Mouse (Mus musculus): ENCODE data around the gene Efhd1. TPM values are rescaled to one million over a fixed set of nuclear protein-coding genes. Genes with fewer than 3 reads are reported as not detected.

Gene Efhd1
- 4.3 and 6.4 TPM in 2 replicates for polyA plus RNA-seq (2014; fragmentation: Nextera tagmentation; extraction: Ambion mirVana)

DNA sequence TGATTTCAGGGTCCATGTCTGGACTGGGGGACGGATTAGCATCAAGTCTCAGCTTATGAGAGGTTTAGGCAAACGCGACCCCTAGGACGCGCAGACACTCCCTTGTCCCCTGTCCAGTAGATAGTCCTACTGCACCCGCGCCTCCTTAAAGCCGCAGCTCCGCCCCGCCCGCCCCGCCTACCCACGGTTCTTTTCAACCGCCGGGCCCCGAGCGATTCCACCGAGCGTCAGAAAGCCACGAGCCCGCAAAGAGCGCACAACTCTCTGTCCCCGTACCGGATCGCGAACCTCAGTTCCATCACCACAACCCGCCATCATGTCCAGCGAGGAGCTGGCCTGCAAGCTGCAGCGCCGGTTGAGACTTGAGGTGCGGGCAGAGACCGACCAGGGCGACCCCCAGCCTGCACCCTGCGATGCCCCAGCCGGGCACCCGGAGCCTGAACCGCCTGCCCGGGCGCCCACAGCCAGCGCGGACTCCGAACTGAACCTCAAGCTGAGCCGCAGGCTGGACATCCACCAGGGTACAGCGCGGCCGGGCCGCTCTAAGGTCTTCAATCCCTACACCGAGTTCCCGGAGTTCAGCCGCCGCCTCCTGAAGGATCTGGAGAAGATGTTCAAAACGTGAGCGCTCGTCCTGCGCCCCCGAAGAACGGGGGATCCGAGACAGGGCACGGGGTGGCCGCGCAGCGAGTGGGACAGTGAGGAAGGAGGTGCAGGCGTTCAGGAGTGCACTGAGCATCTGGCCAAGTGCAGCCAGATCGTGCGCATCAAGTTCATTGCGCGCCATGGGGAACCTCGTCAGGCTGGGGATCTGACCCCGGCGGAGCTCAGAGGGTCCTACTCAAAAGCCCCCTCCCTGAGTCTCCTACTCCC is at the start of gene Efhd1:
Efhd1 (plus strand) TSS at position 230 of the 873 bp plus-strand sequence.
- H3K9me3 ChIP-seq (ENCODE audit: control insufficient read depth, low read length) = no peaks in the 10 kb centered on the region
- peak within 1 kb of the TSS; percentile 61 for H3K9ac ChIP-seq (ENCODE audit: low read depth, low read length)
- H3K4me3 ChIP-seq (ENCODE audit: low read depth, low read length) = peak within 1 kb of the TSS; percentile 54
- 0% methylated on average over 55 of the region's 70 CpGs for WGBS
- no peak within 1 kb of the TSS for H3K27ac ChIP-seq (replicated peaks; ENCODE audit: low read depth, low read length)
- H3K4me1 ChIP-seq (ENCODE audit: control insufficient read depth, insufficient read depth, low read length) = peaks cover 12% of the 10 kb centered on the region
- DNase-seq (ENCODE audit: low spot score) (no peak), ATAC-seq (ENCODE audit: low read depth) (peak; percentile 64)
- no peaks in the 10 kb centered on the region for H3K36me3 ChIP-seq (ENCODE audit: control insufficient read depth, insufficient read depth, low read length)
- peaks cover 68% of the 10 kb centered on the region for H3K27me3 ChIP-seq (replicated peaks; ENCODE audit: control insufficient read depth, insufficient read depth, low read length)
- H3K4me2 ChIP-seq (ENCODE audit: low read depth, low read length) = peak within 1 kb of the TSS; percentile 98

GRCm38 (mm10) chr1:87214748-87215147 is 49.4 kb upstream of the Efhd1 start:
- Histone ChIP-seq H3K4me3 (ENCODE audit: low read depth, low read length) (peak overlapping the region; percentile 87), H3K4me2 (ENCODE audit: low read depth, low read length) (peak overlapping the region; percentile 60), H3K27ac (replicated peaks; ENCODE audit: low read depth, low read length) (peak overlapping the region; percentile 99; the same call in 1 of the 2 replicates), H3K36me3 (ENCODE audit: control insufficient read depth, insufficient read depth, low read length) (peaks cover 9% of the 10 kb centered on the region), H3K4me1 (ENCODE audit: control insufficient read depth, insufficient read depth, low read length) (peaks cover 21% of the 10 kb centered on the region), H3K9ac (ENCODE audit: low read depth, low read length) (peak overlapping the region; percentile 99), H3K27me3 (replicated peaks; ENCODE audit: control insufficient read depth, insufficient read depth, low read length) (no peaks in the 10 kb centered on the region), H3K9me3 (ENCODE audit: control insufficient read depth, low read length) (no peaks in the 10 kb centered on the region)
- no peak for DNase-seq (ENCODE audit: low spot score)
- no peak for ATAC-seq (ENCODE audit: low read depth)
- WGBS = 20% methylated on average over 4 of the region's 4 CpGs

DNA sequence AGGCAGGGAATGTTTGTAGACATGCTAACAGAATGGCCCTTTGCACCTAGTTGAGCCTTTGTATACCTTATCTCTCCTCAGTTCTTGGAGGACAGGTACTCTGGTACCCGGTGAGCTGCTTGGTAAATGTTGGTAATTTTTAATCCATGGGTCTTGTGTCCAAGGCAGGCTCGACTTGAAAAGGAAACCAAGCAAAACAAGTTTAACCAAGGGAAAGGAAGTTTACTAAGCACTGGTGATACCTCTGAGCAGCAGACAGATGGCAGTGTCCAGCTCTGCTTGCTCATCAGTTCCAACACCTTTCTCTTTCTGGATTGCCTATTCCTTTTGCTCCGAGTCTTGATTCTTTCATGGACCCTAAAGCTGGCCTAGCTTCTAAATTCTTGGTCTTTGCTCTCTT is 46.2 kb upstream of the Efhd1 start:
- DNase-seq (ENCODE audit: low spot score) (no peak), ATAC-seq (ENCODE audit: low read depth) (no peak)
- no peak overlapping the region for H3K4me2 ChIP-seq (ENCODE audit: low read depth, low read length)
- H3K9me3 ChIP-seq (ENCODE audit: control insufficient read depth, low read length) = no peaks in the 10 kb centered on the region
- H3K4me3 ChIP-seq (ENCODE audit: low read depth, low read length) = no peak overlapping the region
- H3K9ac ChIP-seq (ENCODE audit: low read depth, low read length) = no peak overlapping the region
- H3K4me1 ChIP-seq (ENCODE audit: control insufficient read depth, insufficient read depth, low read length) = peaks cover 19% of the 10 kb centered on the region
- no peaks in the 10 kb centered on the region for H3K27me3 ChIP-seq (replicated peaks; ENCODE audit: control insufficient read depth, insufficient read depth, low read length)
- H3K36me3 ChIP-seq (ENCODE audit: control insufficient read depth, insufficient read depth, low read length) = peaks cover 41% of the 10 kb centered on the region
- 78% methylated on average over 3 of the region's 3 CpGs for WGBS
- no peak overlapping the region for H3K27ac ChIP-seq (replicated peaks; ENCODE audit: low read depth, low read length)

DNA sequence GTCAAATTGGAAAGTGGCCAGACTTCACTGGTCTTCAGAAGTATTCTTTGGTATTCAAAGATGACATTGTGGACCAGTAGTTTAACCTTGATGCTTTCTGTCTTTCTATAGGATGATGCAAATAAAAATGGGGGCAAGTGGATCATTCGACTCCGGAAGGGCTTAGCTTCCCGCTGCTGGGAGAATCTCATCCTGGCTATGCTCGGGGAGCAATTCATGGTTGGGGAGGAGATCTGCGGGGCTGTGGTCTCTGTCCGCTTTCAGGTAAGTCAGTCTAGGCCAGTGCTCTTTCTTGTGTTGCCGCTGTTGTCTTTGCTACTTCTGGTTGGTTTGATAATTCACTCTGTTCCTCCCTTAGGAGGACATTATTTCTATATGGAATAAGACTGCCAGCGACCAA is 38.4 kb upstream of the Efhd1 start:
- H3K4me3 ChIP-seq (ENCODE audit: low read depth, low read length) = no peak overlapping the region
- no peak for ATAC-seq (ENCODE audit: low read depth)
- H3K9me3 ChIP-seq (ENCODE audit: control insufficient read depth, low read length) = no peaks in the 10 kb centered on the region
- peaks cover 99% of the 10 kb centered on the region for H3K36me3 ChIP-seq (ENCODE audit: control insufficient read depth, insufficient read depth, low read length)
- H3K4me2 ChIP-seq (ENCODE audit: low read depth, low read length) = no peak overlapping the region
- DNase-seq (ENCODE audit: low spot score) = no peak
- no peak overlapping the region for H3K9ac ChIP-seq (ENCODE audit: low read depth, low read length)
- no peaks in the 10 kb centered on the region for H3K4me1 ChIP-seq (ENCODE audit: control insufficient read depth, insufficient read depth, low read length)
- H3K27me3 ChIP-seq (replicated peaks; ENCODE audit: control insufficient read depth, insufficient read depth, low read length) = no peaks in the 10 kb centered on the region
- 96% methylated on average over 8 of the region's 8 CpGs for WGBS
- H3K27ac ChIP-seq (replicated peaks; ENCODE audit: low read depth, low read length) = no peak overlapping the region

DNA sequence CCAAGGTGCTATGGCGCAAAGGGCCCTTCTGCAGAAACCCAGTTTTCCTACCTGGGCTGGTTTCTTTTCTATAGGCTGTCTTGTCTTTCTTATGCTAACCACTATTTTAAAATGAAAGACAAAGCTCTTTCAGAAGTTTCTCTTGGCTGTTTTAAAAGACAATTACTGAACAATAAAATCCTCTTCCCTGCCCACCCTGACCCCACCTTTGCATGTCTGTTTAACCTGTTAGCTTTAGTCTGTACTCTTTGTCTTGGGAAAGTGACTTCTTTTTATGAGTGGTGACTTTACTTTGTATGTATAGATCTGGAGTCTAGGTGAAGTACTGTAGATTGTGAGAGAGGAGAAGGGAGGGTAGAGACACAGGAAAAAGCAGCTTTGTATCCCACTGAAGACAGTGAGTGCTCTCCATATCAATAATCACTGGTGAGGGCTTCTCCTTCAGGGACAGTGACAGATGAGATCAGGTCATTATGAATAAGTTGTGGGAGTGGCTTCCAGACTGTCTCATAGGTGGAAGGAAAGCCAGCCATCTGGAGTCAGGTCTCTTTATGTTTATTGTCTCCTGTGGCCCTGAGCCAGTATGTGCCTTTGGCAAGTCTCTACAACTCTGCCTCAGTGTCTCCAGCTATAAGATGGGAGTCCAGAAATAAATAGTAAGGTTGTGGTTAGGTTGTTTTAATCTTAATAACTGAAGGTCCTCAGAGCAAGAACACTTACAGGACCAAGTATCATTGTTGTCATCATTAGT is 37.6 kb upstream of the Efhd1 start:
- no peak overlapping the region for H3K4me3 ChIP-seq (ENCODE audit: low read depth, low read length)
- DNase-seq (ENCODE audit: low spot score) (no peak), ATAC-seq (ENCODE audit: low read depth) (no peak)
- 92% methylated on average over 1 of the region's 1 CpGs for WGBS
- no peak overlapping the region for H3K4me2 ChIP-seq (ENCODE audit: low read depth, low read length)
- no peaks in the 10 kb centered on the region for H3K27me3 ChIP-seq (replicated peaks; ENCODE audit: control insufficient read depth, insufficient read depth, low read length)
- no peak overlapping the region for H3K9ac ChIP-seq (ENCODE audit: low read depth, low read length)
- no peak overlapping the region for H3K27ac ChIP-seq (replicated peaks; ENCODE audit: low read depth, low read length)
- peaks cover 97% of the 10 kb centered on the region for H3K36me3 ChIP-seq (ENCODE audit: control insufficient read depth, insufficient read depth, low read length)
- no peaks in the 10 kb centered on the region for H3K4me1 ChIP-seq (ENCODE audit: control insufficient read depth, insufficient read depth, low read length)
- no peaks in the 10 kb centered on the region for H3K9me3 ChIP-seq (ENCODE audit: control insufficient read depth, low read length)

DNA sequence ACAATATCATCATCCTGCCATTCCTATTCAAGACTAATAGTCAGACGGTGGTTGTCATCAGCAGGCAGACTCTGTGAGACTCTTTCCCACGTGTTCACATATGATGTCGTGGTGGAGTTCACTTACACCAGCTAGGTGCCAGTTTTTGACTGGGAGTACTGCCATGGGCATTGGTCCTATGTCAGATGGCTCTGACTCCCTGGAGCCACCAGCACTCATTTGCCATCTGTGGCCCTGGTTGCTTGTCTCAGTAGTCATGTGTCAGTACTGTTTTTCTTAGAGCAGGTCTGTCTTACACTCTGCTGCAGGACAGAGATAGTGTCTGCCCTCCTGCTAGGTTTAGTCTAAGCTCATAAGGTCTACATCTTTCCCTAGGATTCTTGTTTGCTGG is 37.0 kb upstream of the Efhd1 start:
- WGBS = 92% methylated on average over 3 of the region's 3 CpGs
- Histone ChIP-seq H3K4me3 (ENCODE audit: low read depth, low read length) (no peak overlapping the region), H3K9me3 (ENCODE audit: control insufficient read depth, low read length) (no peaks in the 10 kb centered on the region), H3K27me3 (replicated peaks; ENCODE audit: control insufficient read depth, insufficient read depth, low read length) (no peaks in the 10 kb centered on the region), H3K4me1 (ENCODE audit: control insufficient read depth, insufficient read depth, low read length) (no peaks in the 10 kb centered on the region), H3K4me2 (ENCODE audit: low read depth, low read length) (no peak overlapping the region), H3K27ac (replicated peaks; ENCODE audit: low read depth, low read length) (no peak overlapping the region), H3K9ac (ENCODE audit: low read depth, low read length) (no peak overlapping the region), H3K36me3 (ENCODE audit: control insufficient read depth, insufficient read depth, low read length) (peaks cover 97% of the 10 kb centered on the region)
- no peak for DNase-seq (ENCODE audit: low spot score)
- no peak for ATAC-seq (ENCODE audit: low read depth)

DNA sequence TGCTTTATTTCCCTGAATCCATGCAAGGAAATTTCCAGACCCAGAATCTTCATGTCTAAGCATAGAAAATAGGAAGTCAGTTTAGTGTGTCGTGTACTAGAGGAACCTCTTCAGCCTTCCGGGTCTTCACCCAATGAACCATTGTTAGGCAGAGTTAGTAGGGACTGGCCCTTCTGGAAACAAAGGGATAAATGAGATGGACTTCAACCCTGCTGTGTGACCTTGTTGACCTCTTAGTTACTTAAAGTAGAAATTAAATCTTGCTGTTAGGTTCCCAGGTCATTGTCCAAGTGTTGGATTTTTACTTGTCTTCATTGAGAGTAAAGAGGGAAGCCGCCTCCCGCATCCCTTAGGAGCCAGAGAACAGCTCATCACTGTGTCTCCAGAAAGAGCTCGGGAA is 33.6 kb upstream of the Efhd1 start:
- Histone ChIP-seq H3K27ac (replicated peaks; ENCODE audit: low read depth, low read length) (no peak overlapping the region), H3K4me3 (ENCODE audit: low read depth, low read length) (no peak overlapping the region), H3K9ac (ENCODE audit: low read depth, low read length) (no peak overlapping the region), H3K4me1 (ENCODE audit: control insufficient read depth, insufficient read depth, low read length) (no peaks in the 10 kb centered on the region), H3K9me3 (ENCODE audit: control insufficient read depth, low read length) (no peaks in the 10 kb centered on the region), H3K27me3 (replicated peaks; ENCODE audit: control insufficient read depth, insufficient read depth, low read length) (no peaks in the 10 kb centered on the region), H3K36me3 (ENCODE audit: control insufficient read depth, insufficient read depth, low read length) (peaks cover 88% of the 10 kb centered on the region), H3K4me2 (ENCODE audit: low read depth, low read length) (no peak overlapping the region)
- DNase-seq (ENCODE audit: low spot score) = no peak
- no peak for ATAC-seq (ENCODE audit: low read depth)
- 80% methylated on average over 5 of the region's 5 CpGs for WGBS

GRCm38 (mm10) chr1:87232197-87232596 is 32.0 kb upstream of the Efhd1 start:
- H3K4me2 ChIP-seq (ENCODE audit: low read depth, low read length) = no peak overlapping the region
- H3K36me3 ChIP-seq (ENCODE audit: control insufficient read depth, insufficient read depth, low read length) = peaks cover 83% of the 10 kb centered on the region
- H3K27ac ChIP-seq (replicated peaks; ENCODE audit: low read depth, low read length) = no peak overlapping the region
- WGBS = 81% methylated on average over 7 of the region's 7 CpGs
- DNase-seq (ENCODE audit: low spot score) (no peak), ATAC-seq (ENCODE audit: low read depth) (no peak)
- no peaks in the 10 kb centered on the region for H3K4me1 ChIP-seq (ENCODE audit: control insufficient read depth, insufficient read depth, low read length)
- no peak overlapping the region for H3K4me3 ChIP-seq (ENCODE audit: low read depth, low read length)
- no peaks in the 10 kb centered on the region for H3K9me3 ChIP-seq (ENCODE audit: control insufficient read depth, low read length)
- no peaks in the 10 kb centered on the region for H3K27me3 ChIP-seq (replicated peaks; ENCODE audit: control insufficient read depth, insufficient read depth, low read length)
- no peak overlapping the region for H3K9ac ChIP-seq (ENCODE audit: low read depth, low read length)
